Mouse (Mus musculus) telencephalon, adult 2 months (tissue): ENCODE data around the gene Chchd5.

Experiments used
- DNase-seq: peaks from one replicate; pipeline ENCODE4 v3.0.0-alpha.2; 2011; ENCODE audit warnings: low read depth, low spot score

Gene Chchd5

GRCm38 (mm10) chr2:129129412-129129929, at the start of gene Chchd5:
TSS of gene Chchd5 (plus strand) at chr2:129129700.
- peak; percentile 99 for DNase-seq

- no peak for DNase-seq
Observed at GRCm38 (mm10) chr2:129081097-129081496, 48.4 kb upstream of the Chchd5 start.

GRCm38 (mm10) chr2:129083514-129083913, 46.0 kb upstream of the Chchd5 start:
- DNase-seq = no peak

DNA sequence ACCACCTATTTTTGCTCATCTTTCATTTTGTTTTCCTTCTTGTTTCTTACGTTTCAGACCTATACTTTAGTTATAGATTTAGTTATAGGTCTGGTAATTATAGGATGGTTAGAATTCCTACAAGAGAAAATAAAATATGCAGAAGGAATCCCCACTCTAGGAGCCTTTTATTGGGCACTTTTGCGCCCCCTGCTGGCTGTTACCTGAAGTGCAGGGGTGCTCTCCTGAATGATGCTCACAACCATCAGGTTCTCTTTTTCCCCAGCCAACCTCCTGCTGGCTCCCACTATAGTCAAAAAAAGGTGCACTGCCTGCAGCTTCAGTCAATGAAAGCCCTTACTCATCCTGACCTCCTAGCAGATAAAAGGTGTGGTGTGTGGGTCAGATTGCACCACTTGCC, 44.5 kb upstream of the Chchd5 start:
- DNase-seq = no peak

- no peak for DNase-seq
Observed at GRCm38 (mm10) chr2:129087520-129087919, 42.0 kb upstream of the Chchd5 start.

DNA sequence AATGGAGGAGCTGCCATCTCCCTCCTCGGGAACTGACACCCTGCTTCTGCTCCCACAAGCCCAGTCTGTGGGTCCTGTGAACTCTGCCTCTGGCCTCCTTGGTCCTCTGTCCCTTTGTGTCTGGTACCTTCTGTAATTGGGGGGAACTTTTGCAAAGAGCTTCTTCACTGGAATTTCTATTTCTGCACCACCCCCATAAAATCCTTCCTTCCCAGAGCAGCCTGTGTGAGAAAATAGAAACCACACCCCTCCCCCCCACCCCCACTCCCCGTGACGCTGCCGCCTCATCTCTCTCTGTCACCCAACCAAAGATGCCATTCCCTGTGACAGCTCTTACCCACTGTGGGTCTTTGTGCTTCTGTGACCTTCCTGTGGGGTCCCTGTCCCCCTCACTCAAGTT, 39.1 kb upstream of the Chchd5 start:
- peak; percentile 55 for DNase-seq

GRCm38 (mm10) chr2:129092810-129093209, 36.7 kb upstream of the Chchd5 start:
- peak; percentile 49 for DNase-seq

GRCm38 (mm10) chr2:129093926-129094724, 35.4 kb upstream of the Chchd5 start:
- peak; percentile 57 for DNase-seq

- DNase-seq = peak; percentile 94
Observed at GRCm38 (mm10) chr2:129100784-129101310, 28.7 kb upstream of the Chchd5 start, which contains the start of gene Polr1b. TSS of gene Polr1b (plus strand) at chr2:129100995.

- no peak for DNase-seq
Observed at GRCm38 (mm10) chr2:129112924-129113323, 16.6 kb upstream of the Chchd5 start.

DNA sequence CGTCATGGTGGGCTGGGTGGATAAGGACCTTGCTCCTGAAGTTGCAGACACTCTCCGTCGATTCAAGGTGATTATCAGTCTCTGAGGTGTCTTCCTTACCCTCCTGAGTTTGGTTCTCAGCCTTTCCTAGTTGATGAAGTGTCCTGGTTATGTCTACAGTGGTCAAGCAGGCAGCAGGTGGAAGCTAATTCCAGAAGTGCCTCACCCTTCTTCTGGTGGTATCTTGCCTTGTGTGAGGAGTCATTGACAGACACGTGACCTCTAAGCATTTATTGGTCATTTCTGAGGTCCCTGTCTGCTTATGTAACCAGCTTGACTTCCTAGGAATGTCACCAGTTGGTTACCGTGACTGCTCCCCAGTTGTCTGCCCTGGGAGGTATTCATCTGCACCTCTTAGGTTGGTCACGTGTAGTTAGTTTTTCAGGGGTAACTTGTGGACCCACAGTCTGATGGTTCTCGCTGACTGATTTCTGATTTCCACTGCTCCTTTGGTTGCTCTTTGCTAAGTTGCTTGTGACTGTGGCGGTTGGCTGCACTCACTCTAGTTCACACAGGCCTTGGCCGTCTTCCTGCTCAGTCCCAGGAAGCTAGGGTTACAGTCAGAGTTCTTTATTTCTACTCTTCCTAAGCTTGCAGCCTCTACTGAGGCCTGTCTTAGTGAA, 13.7 kb upstream of the Chchd5 start:
- no peak for DNase-seq

- DNase-seq = no peak
Observed at GRCm38 (mm10) chr2:129116368-129116739, 13.1 kb upstream of the Chchd5 start.

- DNase-seq = no peak
Observed at GRCm38 (mm10) chr2:129118061-129118460, 11.4 kb upstream of the Chchd5 start.

- no peak for DNase-seq
Observed at GRCm38 (mm10) chr2:129121986-129122385, 7.5 kb upstream of the Chchd5 start.

GRCm38 (mm10) chr2:129129987-129130545, 566 bp downstream of the Chchd5 start:
- no peak for DNase-seq

DNA sequence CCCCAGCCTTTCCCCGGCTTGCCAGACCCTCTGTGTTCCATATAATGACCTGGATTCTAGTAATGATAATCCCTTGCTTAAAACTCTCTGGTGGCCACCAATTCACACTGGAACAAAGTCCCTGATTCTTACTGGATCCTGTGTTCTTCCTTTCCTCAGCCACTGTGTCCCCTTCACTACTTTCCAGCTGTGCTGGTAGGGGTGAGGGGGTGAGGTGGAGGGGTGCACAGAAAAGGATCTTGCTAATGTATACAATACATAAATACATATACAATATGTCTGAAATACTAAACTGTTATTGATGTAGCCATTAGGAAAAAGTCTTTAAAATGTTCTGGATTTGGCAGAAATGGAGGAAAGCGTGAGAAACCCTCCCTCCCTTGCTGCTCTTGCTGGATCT, 1.3 kb downstream of the Chchd5 start:
- DNase-seq = no peak

DNA sequence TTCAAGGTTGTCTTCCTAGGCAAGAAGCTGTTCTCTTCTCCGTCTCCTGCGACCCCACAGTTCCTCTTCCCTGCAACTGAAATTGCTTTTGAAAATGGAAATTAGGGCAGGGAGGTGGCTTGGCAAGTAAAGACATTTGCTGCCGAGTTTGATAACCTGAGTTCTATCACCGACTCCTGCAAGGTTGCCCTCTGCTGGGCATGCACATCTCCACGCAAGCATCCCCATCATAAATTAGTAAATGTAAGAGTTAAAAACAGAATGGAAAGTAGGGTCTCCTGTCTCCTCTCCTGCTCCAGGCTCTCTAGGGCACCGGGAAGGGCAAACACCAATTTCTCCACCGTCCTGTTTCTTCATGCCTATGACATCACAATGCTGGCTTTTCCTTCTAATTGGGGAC, 2.7 kb downstream of the Chchd5 start:
- DNase-seq = no peak

- DNase-seq = peak; percentile 93
Observed at GRCm38 (mm10) chr2:129133006-129133805, 3.7 kb downstream of the Chchd5 start.

DNA sequence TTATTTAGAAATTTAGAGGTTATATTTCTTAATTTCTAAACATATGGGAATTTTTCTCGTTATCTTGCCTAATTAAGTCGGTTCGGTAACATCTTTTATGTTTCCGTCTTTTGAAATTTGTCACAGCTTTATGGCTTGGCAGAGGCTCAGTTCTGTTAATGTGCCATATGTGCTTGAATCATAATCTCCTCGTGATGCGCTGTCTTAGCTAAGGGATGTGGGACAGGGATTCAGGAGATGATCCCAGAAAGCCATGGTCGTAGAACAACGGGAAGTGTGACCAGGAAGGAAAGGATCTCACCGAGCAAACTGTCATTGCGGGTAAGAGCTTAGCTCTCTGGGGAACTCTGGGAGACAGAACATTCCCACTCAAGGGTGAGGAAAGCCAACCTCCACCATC, 10.4 kb downstream of the Chchd5 start:
- peak; percentile 78 for DNase-seq

DNA sequence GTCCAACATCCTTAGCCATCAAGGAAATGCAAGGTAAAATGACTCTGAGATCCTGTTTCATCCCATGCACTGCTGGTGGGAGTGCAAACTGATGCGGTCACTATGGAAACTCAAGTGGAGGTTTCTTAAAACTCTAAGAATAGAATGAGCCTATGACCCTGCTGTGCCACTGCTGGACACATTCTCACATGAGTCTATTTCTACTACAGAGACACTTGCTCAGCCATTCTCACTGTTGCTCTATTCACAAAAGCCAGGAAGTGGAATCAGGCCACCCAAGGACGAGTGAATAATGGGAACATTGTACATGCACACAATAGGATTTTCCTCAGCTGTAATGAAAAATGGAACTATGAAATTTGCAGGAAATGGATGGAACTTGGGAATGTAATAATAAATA, 19.3 kb downstream of the Chchd5 start:
- DNase-seq = no peak

- no peak for DNase-seq
Observed at GRCm38 (mm10) chr2:129150386-129150785, 20.9 kb downstream of the Chchd5 start.
